Mouse (Mus musculus): ENCODE data around the gene Pcgf3.

DNA sequence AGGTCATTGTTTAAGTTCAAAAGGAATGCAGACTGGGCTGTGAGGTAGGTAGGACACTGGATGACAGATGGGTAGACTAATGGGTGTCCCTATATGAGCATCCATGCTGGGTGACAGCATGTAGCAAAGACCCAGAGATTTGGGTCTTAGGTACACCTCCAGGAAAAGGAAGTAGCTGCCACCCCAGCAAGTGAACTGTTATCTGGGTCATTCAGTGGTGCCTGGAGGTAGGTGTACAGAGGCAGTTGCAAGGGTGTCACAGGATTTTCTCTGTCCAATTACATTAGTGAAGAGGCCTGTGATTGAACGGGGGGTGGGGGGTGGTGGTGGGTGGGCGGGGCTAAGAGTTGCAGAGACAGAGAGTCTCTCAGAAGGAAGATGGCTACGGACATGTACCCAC, 55.6 kb downstream of the Pcgf3 start:
- TF ChIP-seq CTCF (IDR thresholded peaks at IDR 0.05; ENCODE audit: borderline replicate concordance, extremely low read depth, insufficient read depth, insufficient read length) (no peak), POLR2A (IDR thresholded peaks at IDR 0.05; ENCODE audit: borderline replicate concordance, extremely low read depth, insufficient read depth, insufficient read length, poor library complexity, severe bottlenecking) (no peak)

Measured in brain, embryonic 14.5 days (tissue).